Mouse (Mus musculus) urinary bladder, adult 18-20 months (tissue): ENCODE results near the gene Plg.
A peak's percentile ranks its signal among the peaks of the same experiment; 100 is the strongest.

Source experiments
- DNase-seq, 2 experiments: peaks; one replicate each; pipeline ENCODE4 v3.0.0; 2022; ENCODE audit warnings: low spot score in 2 of 2, mixed read lengths in 2 of 2

The Plg gene

DNA sequence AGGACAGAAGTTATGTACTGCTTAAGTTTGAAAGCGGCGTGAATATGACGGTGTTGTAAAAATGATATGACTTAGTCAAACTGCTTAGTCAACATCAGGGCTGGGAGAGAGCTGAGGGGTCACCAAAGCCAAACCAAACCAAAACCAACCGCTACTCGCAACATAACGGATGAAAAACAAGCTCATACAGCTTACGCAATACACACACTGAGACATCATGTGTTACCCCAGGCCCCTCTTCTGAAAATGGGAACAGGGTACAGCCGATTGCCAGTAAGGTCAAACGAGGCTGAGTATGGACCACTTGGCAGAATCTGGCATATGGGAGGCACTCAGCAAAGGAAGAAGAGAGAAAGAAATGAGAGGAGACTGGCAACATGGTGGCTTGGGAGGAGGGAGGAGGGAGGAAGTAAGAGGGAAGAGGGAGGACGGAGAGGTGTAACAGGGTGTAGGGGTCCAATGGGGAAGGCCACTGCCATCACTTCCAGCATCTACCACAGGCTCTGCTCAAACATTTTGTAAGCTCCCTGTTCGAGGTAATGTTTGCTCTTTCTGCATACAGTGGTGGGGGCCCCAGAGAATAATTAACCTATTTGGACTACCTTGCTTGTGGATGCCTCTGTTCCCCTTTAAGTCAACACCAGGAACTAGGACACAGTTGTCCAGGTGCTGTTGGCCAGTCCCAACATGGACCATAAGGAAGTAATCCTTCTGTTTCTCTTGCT, at the start of gene Plg:
Gene Plg, plus strand, starts transcription at position 628 of the 725 bp plus-strand sequence.
- DNase-seq = no peak

GRCm38 (mm10) chr17:12335115-12335514, 43.3 kb upstream of the Plg start:
- no peak for DNase-seq

DNA sequence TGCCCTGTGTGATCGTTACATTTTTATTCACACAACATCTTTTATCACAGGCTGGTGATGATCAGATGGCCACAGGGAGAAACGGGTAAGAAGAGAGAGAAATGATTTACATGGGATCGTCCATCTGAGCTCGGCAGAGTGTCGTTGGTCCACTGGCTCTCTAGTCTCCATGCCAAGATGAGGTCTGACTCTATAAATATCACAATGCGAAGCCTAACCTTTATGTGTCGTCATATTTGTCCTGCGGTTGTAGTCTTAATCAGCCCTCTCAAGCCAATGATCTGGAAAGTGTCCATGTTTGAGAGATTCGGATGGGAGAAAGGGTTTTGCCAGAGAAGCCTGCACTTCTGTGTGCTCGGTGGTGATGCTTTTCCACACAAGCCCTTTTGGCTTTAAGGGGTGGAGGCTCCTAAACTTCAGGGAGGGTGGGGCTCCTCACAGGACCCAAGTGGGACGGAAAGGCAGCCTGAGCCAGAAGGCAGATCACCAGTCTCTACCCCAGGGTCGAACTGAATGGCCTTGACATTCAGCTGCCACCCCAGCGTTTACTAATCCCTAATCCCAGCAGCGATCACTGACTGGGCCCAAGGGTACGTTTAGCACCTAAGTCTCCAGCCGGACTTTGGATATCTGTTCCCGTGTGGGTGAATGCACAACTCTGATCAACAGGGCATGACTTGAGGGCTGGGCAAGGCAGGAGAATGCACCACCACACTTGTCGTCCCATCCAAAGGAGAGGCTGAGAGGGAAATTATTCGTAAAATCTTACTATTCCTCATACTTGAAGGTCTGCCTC, 42.1 kb upstream of the Plg start:
- no peak for DNase-seq

DNA sequence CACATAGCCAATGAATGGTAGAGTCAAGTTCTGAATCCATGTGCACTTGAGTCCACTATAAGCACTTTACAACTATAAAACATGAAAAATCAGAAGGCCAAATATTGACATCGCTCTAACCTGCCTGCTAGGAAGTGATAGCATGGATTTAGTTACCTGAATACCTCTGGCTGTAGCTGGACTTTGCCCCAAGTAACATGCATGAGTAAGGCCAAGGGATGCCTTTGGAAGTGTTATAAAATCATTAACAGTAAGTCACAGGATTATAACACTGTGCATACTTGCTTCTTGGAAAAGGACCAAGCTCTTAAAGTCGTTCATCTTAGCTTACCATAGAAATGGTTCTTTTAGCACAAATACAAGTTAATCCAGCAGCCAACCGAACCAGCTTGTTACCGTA, 41.3 kb upstream of the Plg start:
- DNase-seq = no peak

- DNase-seq = no peak
Observed at GRCm38 (mm10) chr17:12343702-12344376, 34.6 kb upstream of the Plg start.

GRCm38 (mm10) chr17:12347462-12347861, 30.9 kb upstream of the Plg start:
- no peak for DNase-seq

GRCm38 (mm10) chr17:12351564-12351963, 26.8 kb upstream of the Plg start:
- DNase-seq = peak in 1 of 2 experiments; percentile 11

GRCm38 (mm10) chr17:12352781-12353180, 25.6 kb upstream of the Plg start:
- DNase-seq = no peak

DNA sequence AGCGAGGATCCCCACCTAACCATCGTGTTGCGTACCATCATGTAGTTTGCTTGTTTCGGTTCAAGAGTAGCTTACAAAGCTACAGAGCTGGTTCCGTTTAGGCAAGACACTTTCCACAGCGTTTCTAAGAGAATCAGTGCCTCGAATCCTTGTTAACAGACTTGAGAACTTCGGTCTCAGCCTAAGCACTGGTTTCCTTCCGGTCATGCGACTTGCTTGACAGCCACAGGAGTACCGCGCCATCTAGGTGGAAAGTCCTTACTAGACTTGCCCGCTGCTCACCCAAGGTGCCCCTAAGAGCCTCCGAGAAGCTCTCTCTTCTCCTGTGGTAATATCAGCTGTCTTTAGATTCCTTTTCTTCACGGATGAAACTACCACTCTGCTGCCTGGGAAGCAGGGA, 18.5 kb upstream of the Plg start:
- DNase-seq = no peak

GRCm38 (mm10) chr17:12363601-12364425, 14.6 kb upstream of the Plg start:
- DNase-seq = no peak

DNA sequence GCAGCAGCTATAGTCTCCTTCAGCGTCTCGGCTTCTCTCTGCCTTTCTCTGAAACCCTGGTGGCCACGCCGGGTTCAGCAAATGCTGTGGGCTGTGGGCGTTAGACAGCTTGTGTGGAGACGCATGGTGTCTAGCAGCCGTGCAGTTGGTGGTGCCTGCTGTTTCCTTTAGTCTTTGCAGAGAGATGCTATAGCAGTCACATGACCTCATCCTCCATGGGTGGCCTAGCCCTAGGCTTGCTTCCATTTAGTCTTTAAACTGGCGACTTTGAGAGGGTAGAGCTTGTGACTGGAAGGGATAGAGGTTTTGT, 14.0 kb upstream of the Plg start:
- DNase-seq = no peak

GRCm38 (mm10) chr17:12367373-12367930, 11.0 kb upstream of the Plg start:
- peak; percentile 37 to 39 for DNase-seq

- DNase-seq = no peak
Observed at GRCm38 (mm10) chr17:12369393-12369792, 9.0 kb upstream of the Plg start.

- DNase-seq = no peak
Observed at GRCm38 (mm10) chr17:12370289-12370688, 8.1 kb upstream of the Plg start.

DNA sequence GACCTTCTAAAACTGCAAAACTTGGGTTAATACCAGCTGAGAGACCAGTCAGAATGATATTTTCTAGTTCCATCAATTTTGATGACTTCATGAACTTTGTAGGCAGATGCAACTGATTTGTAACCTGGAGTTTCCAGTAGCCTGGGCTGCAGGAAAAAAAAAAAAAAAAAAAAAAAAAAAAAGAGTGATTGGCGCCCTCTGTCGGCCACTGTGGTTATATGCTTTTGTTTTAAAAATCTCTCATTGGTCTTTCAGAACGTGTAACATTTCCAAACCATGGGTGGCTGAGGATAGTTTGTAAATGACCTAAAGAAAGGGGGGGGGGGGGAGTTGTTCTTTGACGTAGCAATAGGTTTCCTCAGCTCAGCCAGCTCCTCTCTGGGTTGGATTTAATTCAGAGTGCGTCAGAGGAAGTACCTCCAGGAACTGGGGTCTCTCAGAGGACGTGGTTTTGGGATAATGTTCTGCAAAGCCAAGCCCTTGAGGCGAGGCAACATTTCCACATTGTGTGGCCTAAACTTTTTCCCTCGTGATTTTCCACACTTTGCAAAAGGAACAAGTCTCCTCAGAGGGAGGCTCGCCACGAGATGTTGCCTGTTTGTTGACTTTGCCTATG, 7.0 kb upstream of the Plg start:
- peak in 1 of 2 experiments; percentile 11 for DNase-seq

GRCm38 (mm10) chr17:12372021-12372420, 6.4 kb upstream of the Plg start:
- peak; percentile 36 to 51 for DNase-seq

DNA sequence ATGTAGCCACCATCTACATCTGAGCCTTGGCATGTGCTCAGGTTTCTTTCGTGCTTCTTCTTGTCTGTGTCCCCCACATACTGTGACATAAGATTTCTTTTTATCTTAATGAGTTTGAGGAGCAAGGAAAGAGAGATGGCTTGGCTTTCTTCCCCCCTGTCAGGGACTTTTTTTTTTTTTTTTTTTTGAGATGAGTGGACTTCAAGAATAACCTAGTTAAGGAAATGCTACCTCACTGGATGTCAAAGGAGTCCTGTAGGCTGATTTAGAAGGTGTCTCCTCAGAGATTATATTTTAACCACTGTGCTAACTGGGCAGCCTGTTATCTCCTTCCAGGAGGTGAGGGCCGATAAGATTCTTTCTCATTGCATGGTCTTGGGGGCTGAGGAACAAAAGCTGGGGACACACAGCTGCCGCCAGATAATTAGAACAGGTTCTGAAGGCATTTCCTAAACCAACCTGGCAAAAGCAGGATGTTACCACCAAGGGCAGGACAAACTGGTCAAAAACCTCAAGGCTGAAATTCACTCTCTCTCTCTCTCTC, 4.7 kb upstream of the Plg start:
- DNase-seq = no peak

DNA sequence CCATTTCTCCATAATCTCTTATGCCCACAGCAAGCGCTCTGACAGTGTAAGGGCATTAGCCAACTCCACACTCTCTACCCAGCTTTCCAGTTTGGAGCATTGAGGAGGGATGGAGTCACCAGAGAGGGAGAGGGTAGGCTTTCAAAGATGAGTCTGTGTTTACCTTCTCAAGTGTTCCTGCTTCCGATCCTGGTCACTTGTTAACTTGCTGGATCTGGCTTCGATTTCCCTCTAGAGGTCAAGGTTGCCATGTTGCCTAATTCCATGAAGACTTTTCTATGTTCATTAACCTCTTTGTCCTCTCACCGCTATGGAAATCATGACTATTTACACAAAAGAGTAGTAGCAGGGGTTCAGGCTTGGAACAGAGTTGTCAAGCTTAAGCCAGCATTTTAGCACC, 1.9 kb downstream of the Plg start:
- DNase-seq = no peak

DNA sequence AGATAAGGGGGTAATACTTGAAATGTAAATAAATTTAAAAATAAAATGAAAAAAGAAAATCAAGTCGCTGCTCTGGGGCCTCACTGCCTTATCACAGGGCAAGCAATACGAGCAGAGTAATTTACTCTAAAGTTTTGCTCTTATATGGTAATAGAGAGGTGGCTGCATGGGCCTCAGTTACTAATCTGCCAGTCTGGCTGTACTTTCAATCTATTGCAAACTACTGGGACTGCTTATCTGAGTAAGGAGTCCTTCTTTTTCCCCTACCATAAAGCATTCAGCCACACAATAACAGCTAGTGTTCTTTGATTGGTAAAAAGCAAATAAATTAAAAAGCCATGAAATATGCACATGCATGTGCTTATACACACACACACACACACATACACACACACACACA, 3.2 kb downstream of the Plg start:
- DNase-seq = no peak

GRCm38 (mm10) chr17:12382531-12382930, 4.1 kb downstream of the Plg start:
- DNase-seq = no peak
